Mouse (Mus musculus) CD8-positive naive resting alpha-beta T cell, adult 2 months (primary cell): ENCODE results near the gene Nsfl1c.
"Not testable (repeated sequence)": the region's sequence is repeated elsewhere in the genome, so short reads cannot be mapped to it uniquely, and the experiment has no call there.

Experiments used
- DNase-seq, 2 experiments: peaks; one replicate each; pipeline ENCODE4 v3.0.0; 2022; ENCODE audit warnings: low read depth in 2 of 2, low spot score in 2 of 2

The Nsfl1c gene

GRCm38 (mm10) chr2:151494035-151494803, at the start of gene Nsfl1c:
Gene Nsfl1c (plus strand): TSS chr2:151494182.
- peak; percentile 96 to 97 for DNase-seq

GRCm38 (mm10) chr2:151476053-151476452, 17.9 kb upstream of the Nsfl1c start, which contains the start of gene 4921509C19Rik:
Gene 4921509C19Rik (minus strand): TSS chr2:151476153.
- DNase-seq, result not testable (repeated sequence)

GRCm38 (mm10) chr2:151486496-151486895, 7.5 kb upstream of the Nsfl1c start:
- DNase-seq, result no peak

GRCm38 (mm10) chr2:151498358-151498757, 4.4 kb downstream of the Nsfl1c start:
- DNase-seq, result no peak

- no peak for DNase-seq
Observed at GRCm38 (mm10) chr2:151500442-151501007, 6.5 kb downstream of the Nsfl1c start.

GRCm38 (mm10) chr2:151504226-151504625, 10.2 kb downstream of the Nsfl1c start:
- DNase-seq, result no peak

- no peak for DNase-seq
Observed at GRCm38 (mm10) chr2:151512199-151512598, 18.2 kb downstream of the Nsfl1c start.

GRCm38 (mm10) chr2:151513525-151514285, 19.7 kb downstream of the Nsfl1c start:
- DNase-seq, result no peak

GRCm38 (mm10) chr2:151519000-151519399, 25.0 kb downstream of the Nsfl1c start:
- DNase-seq, result no peak

- DNase-seq, result no peak
Observed at GRCm38 (mm10) chr2:151524324-151525041, 30.5 kb downstream of the Nsfl1c start.

- DNase-seq, result no peak
Observed at GRCm38 (mm10) chr2:151525520-151525919, 31.5 kb downstream of the Nsfl1c start.

GRCm38 (mm10) chr2:151528066-151528465, 34.1 kb downstream of the Nsfl1c start:
- DNase-seq, result no peak

- DNase-seq, result no peak
Observed at GRCm38 (mm10) chr2:151529169-151529568, 35.2 kb downstream of the Nsfl1c start.

GRCm38 (mm10) chr2:151530378-151531230, 36.6 kb downstream of the Nsfl1c start:
- no peak for DNase-seq

GRCm38 (mm10) chr2:151533632-151534031, 39.6 kb downstream of the Nsfl1c start:
- no peak for DNase-seq

- no peak for DNase-seq
Observed at GRCm38 (mm10) chr2:151535961-151536617, 42.1 kb downstream of the Nsfl1c start.

- peak in 1 of 2 experiments; percentile 12 for DNase-seq
Observed at GRCm38 (mm10) chr2:151536618-151536974, 42.6 kb downstream of the Nsfl1c start.

GRCm38 (mm10) chr2:151538646-151539045, 44.7 kb downstream of the Nsfl1c start:
- DNase-seq, result no peak

GRCm38 (mm10) chr2:151542323-151543062, 48.5 kb downstream of the Nsfl1c start, which contains the start of gene Fkbp1a:
Gene Fkbp1a (plus strand): TSS chr2:151542483.
- DNase-seq, result peak; percentile 89 to 92
